Mouse (Mus musculus) stomach, postnatal 0 days (tissue): ENCODE measurements around the gene Mef2c.

ENCODE experiments used
- CTCF ChIP-seq: IDR thresholded peaks from 2 replicates; pipeline ENCODE4 v1.5.1; 2016; ENCODE audit warnings: antibody characterized with exemption, low read depth, mild to moderate bottlenecking, moderate library complexity
- EP300 ChIP-seq: optimal IDR thresholded peaks from 2 replicates; pipeline ENCODE3; 2016; ENCODE audit warnings: antibody characterized with exemption

- TF ChIP-seq CTCF = no peak
- TF ChIP-seq EP300 = no peak
Observed at GRCm38 (mm10) chr13:83579410-83579809, 75.6 kb downstream of the Mef2c start.
